Mouse (Mus musculus): ENCODE measurements at regions not wholly inside any gene's neighbourhood (a gene's known extent, or its start where the extent isn't known, plus 50 kb on each side); places are given as distances from the start of the nearest gene placed in this dataset.

Small RNA genes in the stretch of these regions (microRNA-seq; reads per million reads assigned to microRNA genes)
- gene Gm44338, result 0 reads per million in 2 experiments

All from adrenal gland, postnatal 14 days (tissue).